Mouse (Mus musculus) liver, embryonic 15.5 days (tissue): Measurements from ENCODE around the gene Gm10721. TPM values are rescaled to one million over a fixed set of nuclear protein-coding genes. Genes with fewer than 3 reads are reported as not detected.
A peak's percentile ranks its signal among the peaks of the same experiment; 100 is the strongest.
"Not testable (repeated sequence)": the region's sequence is repeated elsewhere in the genome, so short reads cannot be mapped to it uniquely, and the experiment has no call there.

Experiments used
- ATAC-seq: fragments of 200-750 bp; cut with Nextera tagmentation; 2 replicates; pipeline ENCODE4 v1.8.0; 2017; ENCODE audit warnings: moderate number of reproducible peaks, mild to moderate bottlenecking, moderate library complexity; ENCODE audit not compliant: insufficient read depth
- H3K27ac ChIP-seq: fragments of 300-500 bp; sonication (generic); replicated peaks from 2 replicates; pipeline ENCODE4 v1.5.1; 2015; ENCODE audit warnings: mild to moderate bottlenecking, inconsistent platforms
- H3K27me3 ChIP-seq: fragments of 300-500 bp; sonication (generic); 2 replicates; pipeline ENCODE4 v1.6.1; 2015; ENCODE audit warnings: mild to moderate bottlenecking, inconsistent platforms
- H3K36me3 ChIP-seq: fragments of 300-500 bp; sonication (generic); replicated peaks from 2 replicates; pipeline ENCODE4 v1.6.1; 2015; ENCODE audit warnings: moderate library complexity, mild to moderate bottlenecking, inconsistent platforms
- H3K4me1 ChIP-seq: fragments of 300-500 bp; sonication (generic); replicated peaks from 2 replicates; pipeline ENCODE4 v1.6.1; 2015; ENCODE audit warnings: inconsistent platforms
- H3K4me2 ChIP-seq: fragments of 300-500 bp; sonication (generic); 2 replicates; pipeline ENCODE4 v1.6.1; 2015; ENCODE audit warnings: moderate library complexity, mild to moderate bottlenecking, inconsistent platforms
- H3K4me3 ChIP-seq: fragments of 300-500 bp; sonication (generic); replicated peaks from 2 replicates; pipeline ENCODE4 v1.5.1; 2015; ENCODE audit warnings: mild to moderate bottlenecking, inconsistent platforms
- H3K9ac ChIP-seq: fragments of 300-500 bp; sonication (generic); 2 replicates; pipeline ENCODE4 v1.6.1; 2015; ENCODE audit warnings: moderate library complexity, mild to moderate bottlenecking, inconsistent platforms
- H3K9me3 ChIP-seq: fragments of 300-500 bp; sonication (generic); replicated peaks from 2 replicates; pipeline ENCODE4 v1.6.1; 2016; ENCODE audit warnings: inconsistent platforms
- WGBS: fragments of 180-500 bp; shearing (Covaris S2); methylation state at CpG from one replicate; pipeline ENCODE4 v1.1.7; 2015; ENCODE audit warnings: mixed read lengths; ENCODE audit not compliant: insufficient replicate concordance; 5-methylcytosine and 5-hydroxymethylcytosine counted together
- polyA plus RNA-seq: library from polyadenylated mRNA; unstranded; fragments of >200 nt; fragmentation: Nextera tagmentation; extraction: Ambion mirVana; gene quantifications from 2 replicates; pipeline ENCODE4 v1.2.1, GENCODE M21; 2015

Gm10721 gene
- polyA plus RNA-seq: not detected in 2 replicates

- 50% methylated on average over 1 of the region's 11 CpGs for WGBS
- not testable (repeated sequence) for H3K27me3 ChIP-seq
These were observed at the start of gene Gm10721 for GRCm38 (mm10) chr9:3012733-3013279. Gene Gm10721, plus strand, starts transcription at chr9:3013140.

GRCm38 (mm10) chr9:3000445-3000972 is 12.4 kb upstream of the Gm10721 start, which contains the start of gene Gm10722:
Gene Gm10722, plus strand, starts transcription at chr9:3000922.
- not testable (repeated sequence) for H3K4me3 ChIP-seq, H3K27ac ChIP-seq, H3K36me3 ChIP-seq, H3K9ac ChIP-seq, ATAC-seq, H3K4me2 ChIP-seq, H3K9me3 ChIP-seq, H3K4me1 ChIP-seq, H3K27me3 ChIP-seq
- WGBS: 58% methylated on average over 12 of the region's 12 CpGs

More at GRCm38 (mm10) chr9:3012733-3013279, at the start of gene Gm10721:
- H3K4me2 ChIP-seq, ATAC-seq, H3K4me1 ChIP-seq, H3K9me3 ChIP-seq, H3K36me3 ChIP-seq, H3K9ac ChIP-seq, H3K27ac ChIP-seq, H3K4me3 ChIP-seq: not testable (repeated sequence)

GRCm38 (mm10) chr9:3001006-3001405 is 11.9 kb upstream of the Gm10721 start:
- not testable (repeated sequence) for H3K36me3 ChIP-seq, H3K4me3 ChIP-seq, H3K27ac ChIP-seq, H3K4me1 ChIP-seq, H3K4me2 ChIP-seq, ATAC-seq, H3K9me3 ChIP-seq, H3K27me3 ChIP-seq, H3K9ac ChIP-seq
- 53% methylated on average over 8 of the region's 8 CpGs for WGBS

- ATAC-seq: peak; percentile 65
These were observed 10.8 kb upstream of the Gm10721 start for GRCm38 (mm10) chr9:3001948-3002659.

GRCm38 (mm10) chr9:3002794-3003396 is 10.0 kb upstream of the Gm10721 start, which contains the start of gene Gm11168:
Gene Gm11168, plus strand, starts transcription at chr9:3003346.
- H3K4me3 ChIP-seq, H3K27me3 ChIP-seq, H3K9me3 ChIP-seq, H3K4me1 ChIP-seq, H3K9ac ChIP-seq, H3K36me3 ChIP-seq, H3K4me2 ChIP-seq, ATAC-seq, H3K27ac ChIP-seq: not testable (repeated sequence)
- 64% methylated on average over 6 of the region's 14 CpGs for WGBS

More at GRCm38 (mm10) chr9:3001948-3002659, 10.8 kb upstream of the Gm10721 start:
- not testable (repeated sequence) for H3K36me3 ChIP-seq, H3K4me2 ChIP-seq, H3K27me3 ChIP-seq, H3K27ac ChIP-seq, H3K4me1 ChIP-seq, H3K9ac ChIP-seq, H3K9me3 ChIP-seq, H3K4me3 ChIP-seq
- WGBS: 56% methylated on average over 9 of the region's 11 CpGs

GRCm38 (mm10) chr9:3006179-3006578 is 6.8 kb upstream of the Gm10721 start:
- not testable (repeated sequence) for H3K4me1 ChIP-seq, H3K27me3 ChIP-seq, H3K36me3 ChIP-seq, H3K27ac ChIP-seq, H3K4me2 ChIP-seq, ATAC-seq, H3K9me3 ChIP-seq, H3K4me3 ChIP-seq, H3K9ac ChIP-seq
- 67% methylated on average over 1 of the region's 5 CpGs for WGBS

- not testable (repeated sequence) for H3K9me3 ChIP-seq, H3K4me1 ChIP-seq, H3K27ac ChIP-seq, H3K4me2 ChIP-seq, H3K27me3 ChIP-seq, H3K36me3 ChIP-seq, H3K4me3 ChIP-seq, H3K9ac ChIP-seq
- WGBS: 57% methylated on average over 8 of the region's 8 CpGs
- peak; percentile 51 for ATAC-seq
These were observed 6.3 kb upstream of the Gm10721 start for GRCm38 (mm10) chr9:3006636-3007035.

GRCm38 (mm10) chr9:3007272-3007671 is 5.7 kb upstream of the Gm10721 start:
- not testable (repeated sequence) for H3K4me1 ChIP-seq, ATAC-seq, H3K27me3 ChIP-seq, H3K27ac ChIP-seq, H3K4me2 ChIP-seq, H3K9ac ChIP-seq, H3K9me3 ChIP-seq, H3K4me3 ChIP-seq, H3K36me3 ChIP-seq
- WGBS: 66% methylated on average over 8 of the region's 9 CpGs

GRCm38 (mm10) chr9:3009331-3009730 is 3.6 kb upstream of the Gm10721 start:
- not testable (repeated sequence) for H3K27ac ChIP-seq, H3K4me2 ChIP-seq, H3K9me3 ChIP-seq, H3K4me1 ChIP-seq, H3K9ac ChIP-seq, H3K36me3 ChIP-seq, H3K4me3 ChIP-seq, H3K27me3 ChIP-seq
- ATAC-seq: peak; percentile 26; the same call in 1 of the 2 replicates
- no CpG with 5 or more reads among the region's 5 CpGs for WGBS

GRCm38 (mm10) chr9:3012054-3012621 is 802 bp upstream of the Gm10721 start:
- H3K27ac ChIP-seq, ATAC-seq, H3K9me3 ChIP-seq, H3K4me3 ChIP-seq, H3K4me1 ChIP-seq, H3K9ac ChIP-seq, H3K4me2 ChIP-seq, H3K27me3 ChIP-seq, H3K36me3 ChIP-seq: not testable (repeated sequence)
- WGBS: 56% methylated on average over 3 of the region's 7 CpGs

- H3K27me3 ChIP-seq, H3K4me2 ChIP-seq, H3K4me3 ChIP-seq, H3K27ac ChIP-seq, H3K9ac ChIP-seq, ATAC-seq, H3K36me3 ChIP-seq, H3K9me3 ChIP-seq, H3K4me1 ChIP-seq: not testable (repeated sequence)
- 49% methylated on average over 5 of the region's 9 CpGs for WGBS
These were observed 2.4 kb downstream of the Gm10721 start, which contains the start of gene Gm10720 for GRCm38 (mm10) chr9:3015354-3015753. Gene Gm10720, plus strand, starts transcription at chr9:3015654.
